ENCODE assay signal across 23 mouse cellular contexts in the genomic region with DNA sequence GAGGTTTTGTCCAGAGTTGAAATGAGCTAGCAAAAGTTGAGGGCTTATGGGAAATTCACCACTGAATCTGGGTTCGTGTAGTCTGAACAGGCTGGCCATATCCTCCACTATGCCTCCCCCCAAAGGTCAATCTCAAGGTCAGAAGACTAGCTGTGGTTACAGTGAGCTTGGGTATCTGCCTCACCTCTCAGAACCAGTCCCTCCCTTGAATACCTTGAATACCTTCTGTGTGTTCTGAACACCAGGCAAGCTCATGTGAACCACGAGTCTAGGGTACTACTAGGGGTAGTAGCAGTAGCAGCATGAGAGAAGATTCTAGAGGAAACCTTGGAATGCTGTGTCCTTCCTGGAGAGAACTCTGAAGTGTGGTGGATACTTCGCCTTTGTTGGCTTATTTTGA. TPM values are rescaled to one million over a fixed set of nuclear protein-coding genes. Genes with fewer than 3 reads are reported as not detected.
DNase-seq lines count a peak whose midpoint lies in the region; ATAC-seq and TF ChIP-seq lines count a peak whose summit lies in the region.
"Had no signal": no experiment of that assay in that cellular context is flagged by ENCODE, and none has a peak within 500 bp of the region (broad histone marks: within the 10 kb centered on the region; RNA-seq: fewer than 3 reads in every experiment).

No protein-coding gene starts in this region.

- no peaks in the 10 kb centered on the region; the same call in none of the 2 replicates for H3K4me1 ChIP-seq in lung, postnatal 0 days (ENCODE audit: insufficient read depth, low read depth, low read length)

- no peak for TF ChIP-seq CTCF in lung, postnatal 0 days (IDR thresholded peaks at IDR 0.05)

- no peak overlapping the region for H3K4me2 ChIP-seq in lung, postnatal 0 days (replicated peaks; ENCODE audit: low read depth, low read length)

- no peak overlapping the region for H3K9ac ChIP-seq in lung, postnatal 0 days (replicated peaks; ENCODE audit: low read depth)

- H3K27ac ChIP-seq in lung, postnatal 0 days (ENCODE audit: low read length): peak overlapping the region; percentile 80

- TF ChIP-seq EP300 in lung, postnatal 0 days (IDR thresholded peaks at IDR 0.05): peak; percentile 84

- 70% methylated on average over 3 of the region's 3 CpGs for WGBS in lung, postnatal 0 days

- peaks cover 50% of the 10 kb centered on the region for H3K36me3 ChIP-seq in lung, postnatal 0 days (ENCODE audit: insufficient read depth, low read length)

- DNase-seq in lung, postnatal 0 days (ENCODE audit: low spot score): no peak
- no peak for DNase-seq in lung, postnatal 14 days
- DNase-seq in R1 (ENCODE audit: low read depth, low spot score): peak; percentile 76
- DNase-seq in ZHBTc4 (ENCODE audit: low read depth, low spot score): peak; percentile 57
- no peak for DNase-seq in neural tube, embryonic 10.5 days (ENCODE audit: extremely low spot score, low spot score)
- no peak for DNase-seq in kidney, adult 11 months
- DNase-seq: adrenal gland, adult 2 months; adrenal gland, adult 8-10 months; adrenal gland, postnatal 10 days; adrenal gland, postnatal 14 days; adrenal gland, postnatal 25 days; adrenal gland, postnatal 36 days; B cell, adult 2 months; cerebellum, adult 11 months; cerebellum, adult 11-12 months; cerebellum, adult 18-20 months; cerebellum, adult 2 months; cerebellum, adult 8-10 months had no signal

- H3K9me3 ChIP-seq in lung, postnatal 0 days (ENCODE audit: low read length): no peaks in the 10 kb centered on the region
- H3K9me3 ChIP-seq: G1E had no signal

- no peak for ATAC-seq in lung, postnatal 0 days
- ATAC-seq: activated CD4-positive, CD25-positive, alpha-beta regulatory T cell, adult 4 months; CD4-positive, CD25-positive, alpha-beta regulatory T cell, adult 4 months; Patski had no signal

- H3K4me3 ChIP-seq in lung, postnatal 0 days (ENCODE audit: low read depth, low read length): no peak overlapping the region

- H3K27me3 ChIP-seq in lung, postnatal 0 days (replicated peaks; ENCODE audit: insufficient read depth, low read length): no peaks in the 10 kb centered on the region
- H3K27me3 ChIP-seq: CH12.LX, Patski had no signal

RNA-seq across cellular contexts. Expression of a gene that starts 10.2 kb away (rescaled TPM):
- polyA plus RNA-seq in lung, postnatal 0 days (2015; fragmentation: Nextera tagmentation; extraction: Ambion mirVana): 91.6 and 97.1 TPM in 2 replicates

RNA-seq across cellular contexts. Expression of a gene that starts 40.1 kb away (rescaled TPM):
- 3.5 and 4.2 TPM in 2 replicates for polyA plus RNA-seq in lung, postnatal 0 days (2015; fragmentation: Nextera tagmentation; extraction: Ambion mirVana)

RNA-seq across cellular contexts. Expression of a gene that starts 43.8 kb away (rescaled TPM):
- 601 and 607 TPM in 2 replicates for polyA plus RNA-seq in lung, postnatal 0 days (2015; fragmentation: Nextera tagmentation; extraction: Ambion mirVana)
- polyA plus RNA-seq: G1E had no signal

Comparison
In these comparisons a context has a peak if more than half of its experiments do, and no peak if none do; other contexts are left out.
1. DNase-seq: peak in R1 (single experiment) and ZHBTc4 (single experiment); none in lung, postnatal 0 days (single experiment), lung, postnatal 14 days (single experiment), neural tube, embryonic 10.5 days (single experiment) and kidney, adult 11 months (single experiment).